Mouse (Mus musculus): ENCODE data around the gene Eipr1. TPM values are rescaled to one million over a fixed set of nuclear protein-coding genes. Genes with fewer than 3 reads are reported as not detected.

The Eipr1 gene
- polyA plus RNA-seq, 1 experiment from 2014 or later = 15.5 TPM

DNA sequence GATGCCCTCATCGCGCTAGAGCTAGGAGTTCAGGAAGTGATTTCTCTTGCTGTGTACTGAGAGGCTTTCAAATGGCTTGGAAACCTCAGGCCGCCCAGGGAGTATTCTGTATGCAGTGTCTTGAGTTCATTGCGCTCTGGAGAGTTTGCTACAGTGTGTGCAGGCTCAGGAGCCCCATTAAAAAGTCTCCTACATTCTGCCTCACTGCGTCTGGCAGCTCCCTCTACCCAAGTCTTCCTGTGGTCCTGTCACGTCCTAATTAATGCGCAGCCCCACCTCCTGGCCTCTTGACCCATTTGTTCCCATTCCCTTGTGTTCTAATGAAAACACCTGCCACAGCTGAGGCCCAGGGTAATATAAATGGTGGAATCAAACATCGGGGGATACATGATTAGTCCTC, 33.3 kb downstream of the Eipr1 start:
- ATAC-seq (no peak), DNase-seq (no peak)
- Histone ChIP-seq H3K27ac (ENCODE audit: low read depth) (no peak overlapping the region), H3K9me3 (ENCODE audit: low read length) (no peaks in the 10 kb centered on the region), H3K4me1 (ENCODE audit: insufficient read depth) (peaks cover 3% of the 10 kb centered on the region; the same call in 1 of the 2 replicates), H3K36me3 (replicated peaks; ENCODE audit: insufficient read depth, low read length) (no peaks in the 10 kb centered on the region), H3K9ac (replicated peaks) (no peak overlapping the region), H3K27me3 (ENCODE audit: insufficient read depth, low read length) (no peaks in the 10 kb centered on the region), H3K4me2 (ENCODE audit: low read depth, low read length) (no peak overlapping the region), H3K4me3 (ENCODE audit: low read depth, low read length) (no peak overlapping the region)
- no peak for TF ChIP-seq CTCF (IDR thresholded peaks at IDR 0.05; ENCODE audit: low read depth)
- TF ChIP-seq EP300 (IDR thresholded peaks at IDR 0.05; ENCODE audit: low read depth) = no peak
- 78% methylated on average over 8 of the region's 8 CpGs for WGBS (ENCODE audit: insufficient replicate concordance)

GRCm38 (mm10) chr12:28785299-28785698, 33.7 kb downstream of the Eipr1 start:
- H3K9me3 ChIP-seq (ENCODE audit: low read length) = no peaks in the 10 kb centered on the region
- H3K4me2 ChIP-seq (ENCODE audit: low read depth, low read length) = no peak overlapping the region
- no peak overlapping the region for H3K4me3 ChIP-seq (ENCODE audit: low read depth, low read length)
- no peak overlapping the region for H3K27ac ChIP-seq (ENCODE audit: low read depth)
- DNase-seq = no peak
- peaks cover 3% of the 10 kb centered on the region; the same call in 1 of the 2 replicates for H3K4me1 ChIP-seq (ENCODE audit: insufficient read depth)
- TF ChIP-seq CTCF (IDR thresholded peaks at IDR 0.05; ENCODE audit: low read depth) (no peak), EP300 (IDR thresholded peaks at IDR 0.05; ENCODE audit: low read depth) (no peak)
- H3K27me3 ChIP-seq (ENCODE audit: insufficient read depth, low read length) = no peaks in the 10 kb centered on the region
- 59% methylated on average over 1 of the region's 1 CpGs for WGBS (ENCODE audit: insufficient replicate concordance)
- no peak overlapping the region for H3K9ac ChIP-seq (replicated peaks)
- H3K36me3 ChIP-seq (replicated peaks; ENCODE audit: insufficient read depth, low read length) = no peaks in the 10 kb centered on the region
- ATAC-seq = no peak

DNA sequence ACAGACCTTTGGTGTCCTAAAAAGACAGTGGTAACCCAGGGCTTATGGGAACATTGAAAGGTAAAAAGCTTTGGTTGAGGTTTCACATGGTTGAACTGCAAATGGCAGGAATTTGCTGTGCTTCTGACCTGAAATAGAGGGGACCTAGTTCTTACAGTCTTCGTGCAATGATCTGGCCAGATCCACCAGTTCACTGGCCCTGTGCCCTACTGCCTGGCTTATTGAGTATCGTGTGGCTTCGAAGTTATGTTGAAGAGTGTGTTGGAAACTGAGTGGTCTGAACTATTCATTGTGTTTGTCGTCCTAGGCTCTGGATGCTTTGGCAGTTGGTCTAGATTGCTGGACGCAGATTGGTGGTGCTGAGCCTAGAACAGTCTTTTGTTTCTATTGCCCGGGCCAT, 34.7 kb downstream of the Eipr1 start:
- H3K4me3 ChIP-seq (ENCODE audit: low read depth, low read length) = no peak overlapping the region
- 82% methylated on average over 6 of the region's 6 CpGs for WGBS (ENCODE audit: insufficient replicate concordance)
- no peaks in the 10 kb centered on the region for H3K27me3 ChIP-seq (ENCODE audit: insufficient read depth, low read length)
- peaks cover 3% of the 10 kb centered on the region; the same call in 1 of the 2 replicates for H3K4me1 ChIP-seq (ENCODE audit: insufficient read depth)
- H3K36me3 ChIP-seq (replicated peaks; ENCODE audit: insufficient read depth, low read length) = no peaks in the 10 kb centered on the region
- no peak overlapping the region for H3K27ac ChIP-seq (ENCODE audit: low read depth)
- H3K4me2 ChIP-seq (ENCODE audit: low read depth, low read length) = no peak overlapping the region
- no peaks in the 10 kb centered on the region for H3K9me3 ChIP-seq (ENCODE audit: low read length)
- no peak for ATAC-seq
- no peak for DNase-seq
- H3K9ac ChIP-seq (replicated peaks) = no peak overlapping the region
- TF ChIP-seq EP300 (IDR thresholded peaks at IDR 0.05; ENCODE audit: low read depth) (no peak), CTCF (IDR thresholded peaks at IDR 0.05; ENCODE audit: low read depth) (no peak)

DNA sequence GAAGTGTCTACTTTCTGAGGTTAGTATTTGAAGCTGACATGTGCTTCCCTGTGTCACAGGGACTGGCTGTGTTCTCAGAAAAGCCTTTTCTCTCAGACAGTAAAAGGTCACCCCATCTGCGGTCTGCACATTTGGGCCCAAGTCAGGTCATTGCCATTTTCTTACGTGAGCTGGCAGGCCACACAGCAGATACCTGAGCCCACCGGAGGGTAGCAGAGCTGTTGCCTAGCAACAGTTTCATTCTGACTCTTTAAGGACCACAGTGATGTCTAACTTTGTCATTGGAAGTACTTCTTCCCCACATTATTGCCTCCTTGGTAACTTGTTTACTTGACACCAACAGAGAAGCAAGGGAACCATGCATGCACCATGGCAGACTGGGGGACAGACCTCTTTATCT, 41.0 kb downstream of the Eipr1 start:
- no peak overlapping the region for H3K27ac ChIP-seq (ENCODE audit: low read depth)

DNA sequence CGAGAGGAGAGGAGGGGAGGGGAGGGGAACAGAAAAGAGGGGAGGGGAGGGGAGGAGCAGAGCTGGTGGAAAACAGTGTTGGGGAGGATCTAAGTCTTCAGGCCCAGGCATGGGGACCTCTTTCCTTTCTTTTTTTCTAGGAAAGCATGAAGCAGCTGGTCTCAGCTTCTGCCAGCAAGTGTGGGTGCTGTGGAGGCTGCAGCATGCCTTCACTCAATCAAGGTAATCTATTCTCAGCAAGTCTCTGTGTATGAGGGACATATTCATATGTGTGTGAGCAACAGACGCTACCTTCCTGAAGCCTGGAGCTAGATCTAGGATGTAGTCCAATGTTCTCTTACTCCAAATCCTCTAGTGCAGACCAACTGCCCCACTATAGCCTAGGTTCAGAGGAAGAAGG, 42.1 kb downstream of the Eipr1 start:
- ATAC-seq (no peak), DNase-seq (no peak)
- Histone ChIP-seq H3K36me3 (replicated peaks; ENCODE audit: insufficient read depth, low read length) (no peaks in the 10 kb centered on the region), H3K4me1 (ENCODE audit: insufficient read depth) (no peaks in the 10 kb centered on the region), H3K4me2 (ENCODE audit: low read depth, low read length) (no peak overlapping the region), H3K9me3 (ENCODE audit: low read length) (peaks cover 3% of the 10 kb centered on the region; the same call in 1 of the 2 replicates), H3K9ac (replicated peaks) (no peak overlapping the region), H3K4me3 (ENCODE audit: low read depth, low read length) (no peak overlapping the region), H3K27me3 (ENCODE audit: insufficient read depth, low read length) (no peaks in the 10 kb centered on the region), H3K27ac (ENCODE audit: low read depth) (no peak overlapping the region)
- no peak for TF ChIP-seq EP300 (IDR thresholded peaks at IDR 0.05; ENCODE audit: low read depth)
- no peak for TF ChIP-seq CTCF (IDR thresholded peaks at IDR 0.05; ENCODE audit: low read depth)
- whole genome bisulfite sequencing (ENCODE audit: insufficient replicate concordance) = 69% methylated on average over 2 of the region's 2 CpGs

More for the DNA sequence above, 41.0 kb downstream of the Eipr1 start:
- TF ChIP-seq CTCF (IDR thresholded peaks at IDR 0.05; ENCODE audit: low read depth) (no peak), EP300 (IDR thresholded peaks at IDR 0.05; ENCODE audit: low read depth) (no peak)
- no peaks in the 10 kb centered on the region for H3K27me3 ChIP-seq (ENCODE audit: insufficient read depth, low read length)
- no peak for ATAC-seq
- H3K4me1 ChIP-seq (ENCODE audit: insufficient read depth) = no peaks in the 10 kb centered on the region
- H3K9me3 ChIP-seq (ENCODE audit: low read length) = no peaks in the 10 kb centered on the region
- H3K4me3 ChIP-seq (ENCODE audit: low read depth, low read length) = no peak overlapping the region
- no peak for DNase-seq
- no peaks in the 10 kb centered on the region for H3K36me3 ChIP-seq (replicated peaks; ENCODE audit: insufficient read depth, low read length)
- WGBS (ENCODE audit: insufficient replicate concordance) = 85% methylated on average over 3 of the region's 3 CpGs
- H3K9ac ChIP-seq (replicated peaks) = no peak overlapping the region
- H3K4me2 ChIP-seq (ENCODE audit: low read depth, low read length) = no peak overlapping the region

GRCm38 (mm10) chr12:28795041-28795440, 43.4 kb downstream of the Eipr1 start:
- Histone ChIP-seq H3K4me3 (ENCODE audit: low read depth, low read length) (no peak overlapping the region), H3K4me1 (ENCODE audit: insufficient read depth) (no peaks in the 10 kb centered on the region), H3K27ac (ENCODE audit: low read depth) (no peak overlapping the region), H3K4me2 (ENCODE audit: low read depth, low read length) (no peak overlapping the region), H3K9me3 (ENCODE audit: low read length) (peaks cover 3% of the 10 kb centered on the region; the same call in 1 of the 2 replicates), H3K36me3 (replicated peaks; ENCODE audit: insufficient read depth, low read length) (no peaks in the 10 kb centered on the region), H3K27me3 (ENCODE audit: insufficient read depth, low read length) (no peaks in the 10 kb centered on the region), H3K9ac (replicated peaks) (no peak overlapping the region)
- WGBS (ENCODE audit: insufficient replicate concordance) = 87% methylated on average over 3 of the region's 3 CpGs
- TF ChIP-seq EP300 (IDR thresholded peaks at IDR 0.05; ENCODE audit: low read depth) (no peak), CTCF (IDR thresholded peaks at IDR 0.05; ENCODE audit: low read depth) (no peak)
- no peak for ATAC-seq
- DNase-seq = no peak
